Mouse (Mus musculus) brown adipose tissue, adult 24 weeks (tissue): ENCODE measurements around the gene Gm20388. TPM values are rescaled to one million over a fixed set of nuclear protein-coding genes. Genes with fewer than 3 reads are reported as not detected.
A peak's percentile ranks its signal among the peaks of the same experiment; 100 is the strongest.

Experiments used
- H3K27ac ChIP-seq: fragments of 200-500 bp; replicated peaks from 2 replicates; pipeline ENCODE4 v1.5.1; 2012; ENCODE audit warnings: low read depth, mild to moderate bottlenecking, low read length
- H3K4me1 ChIP-seq: fragments of 200-500 bp; 2 replicates; pipeline ENCODE4 v1.6.1; 2012; ENCODE audit warnings: low read length, mixed read lengths; ENCODE audit not compliant: control insufficient read depth, insufficient read depth, insufficient read length
- H3K4me3 ChIP-seq: fragments of 200-500 bp; 2 replicates; pipeline ENCODE4 v1.5.1; 2012; ENCODE audit warnings: low read depth, mild to moderate bottlenecking, low read length, moderate library complexity; ENCODE audit not compliant: insufficient read depth
- polyA plus RNA-seq: library from polyadenylated mRNA; stranded (reverse); fragments of >200 nt; gene quantifications from 2 replicates; pipeline ENCODE4 v1.2.4, GENCODE M21; 2012; ENCODE audit not compliant: missing spikeins, insufficient read depth, insufficient read length

Gm20388 gene
- polyA plus RNA-seq, 1 experiment, result 44.7 TPM

DNA sequence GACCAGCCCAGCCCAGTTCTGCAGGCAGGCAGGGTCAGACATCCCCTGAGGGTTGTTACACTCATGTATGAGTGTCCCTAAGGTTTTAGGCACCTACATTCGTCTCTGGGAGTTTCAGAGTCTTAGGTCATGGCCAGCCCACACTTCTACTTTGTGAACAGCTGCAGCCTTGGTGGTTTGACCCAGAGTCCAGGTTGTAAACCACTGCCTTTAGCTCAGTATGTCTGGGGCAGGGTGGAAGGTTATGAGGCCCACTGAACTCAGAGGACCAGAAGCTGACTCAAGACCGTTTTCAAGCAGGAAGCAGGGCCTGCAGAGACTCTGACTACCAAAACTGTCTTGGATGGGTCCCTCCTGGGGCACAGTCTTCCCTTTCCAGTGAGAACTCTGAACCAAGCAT, 829.9 kb downstream of the Gm20388 start:
- Histone ChIP-seq H3K4me3 (no peak overlapping the region), H3K4me1 (peaks cover 2% of the 10 kb centered on the region; the same call in 1 of the 2 replicates), H3K27ac (peak overlapping the region; percentile 26; the same call in 1 of the 2 replicates)

DNA sequence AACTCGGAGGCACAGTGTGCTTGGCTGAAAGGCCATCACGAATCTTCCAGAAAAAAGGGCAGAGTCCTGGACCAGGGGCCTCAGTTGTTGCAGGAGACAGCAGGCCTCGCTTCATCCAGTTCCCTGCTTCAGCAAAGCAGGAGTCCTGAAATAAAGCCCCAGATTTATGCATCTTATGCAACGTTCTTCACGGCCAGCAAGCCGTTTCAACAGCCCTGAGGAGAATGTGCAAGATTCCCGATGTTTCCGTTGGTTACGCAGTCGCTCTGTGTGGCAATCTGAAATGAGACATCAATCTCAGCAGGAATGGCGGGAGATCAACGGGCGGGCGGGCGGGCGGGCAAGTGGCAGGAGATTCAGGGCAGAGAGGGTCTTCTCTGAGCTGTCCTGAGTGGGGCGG, 830.4 kb downstream of the Gm20388 start:
- peaks cover 2% of the 10 kb centered on the region; the same call in 1 of the 2 replicates for H3K4me1 ChIP-seq
- peak overlapping the region; percentile 26; the same call in 1 of the 2 replicates for H3K27ac ChIP-seq
- H3K4me3 ChIP-seq, result no peak overlapping the region

DNA sequence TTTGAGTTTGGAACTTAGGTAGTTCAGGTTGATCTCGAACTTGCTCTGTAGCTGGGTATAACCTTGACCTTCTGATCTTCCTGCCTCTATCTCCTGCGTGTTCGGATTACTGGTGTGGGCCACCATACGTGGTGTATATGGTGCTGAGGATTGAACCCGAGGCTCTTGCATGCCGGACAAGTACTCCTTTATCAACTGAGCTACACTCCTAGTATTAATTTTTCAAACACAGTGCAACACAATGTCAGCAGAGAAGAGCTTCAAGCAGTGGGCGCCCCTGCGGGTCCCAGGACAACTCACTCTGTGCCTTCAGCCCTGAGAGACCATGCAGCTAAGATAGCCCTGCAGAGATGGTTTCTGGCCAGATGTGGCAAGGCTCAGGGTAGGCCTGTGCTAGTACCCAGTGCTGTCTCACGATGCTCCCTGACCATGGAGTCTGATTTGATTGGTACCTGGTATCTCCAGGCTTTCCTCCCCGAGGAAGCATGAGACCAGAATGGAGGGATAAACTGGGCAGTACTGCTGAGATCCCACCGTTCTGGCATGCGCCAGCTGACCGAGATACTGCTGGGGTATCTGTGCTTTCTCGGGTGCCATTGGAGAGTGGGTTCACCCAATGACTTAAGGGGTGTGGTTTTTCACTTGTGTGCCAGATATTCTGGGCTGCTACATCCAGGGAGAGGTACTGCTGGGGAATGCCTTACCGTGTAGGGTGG, 831.3 kb downstream of the Gm20388 start:
- H3K27ac ChIP-seq, result peak overlapping the region; percentile 32; the same call in 1 of the 2 replicates
- no peak overlapping the region for H3K4me3 ChIP-seq
- peaks cover 2% of the 10 kb centered on the region; the same call in 1 of the 2 replicates for H3K4me1 ChIP-seq

DNA sequence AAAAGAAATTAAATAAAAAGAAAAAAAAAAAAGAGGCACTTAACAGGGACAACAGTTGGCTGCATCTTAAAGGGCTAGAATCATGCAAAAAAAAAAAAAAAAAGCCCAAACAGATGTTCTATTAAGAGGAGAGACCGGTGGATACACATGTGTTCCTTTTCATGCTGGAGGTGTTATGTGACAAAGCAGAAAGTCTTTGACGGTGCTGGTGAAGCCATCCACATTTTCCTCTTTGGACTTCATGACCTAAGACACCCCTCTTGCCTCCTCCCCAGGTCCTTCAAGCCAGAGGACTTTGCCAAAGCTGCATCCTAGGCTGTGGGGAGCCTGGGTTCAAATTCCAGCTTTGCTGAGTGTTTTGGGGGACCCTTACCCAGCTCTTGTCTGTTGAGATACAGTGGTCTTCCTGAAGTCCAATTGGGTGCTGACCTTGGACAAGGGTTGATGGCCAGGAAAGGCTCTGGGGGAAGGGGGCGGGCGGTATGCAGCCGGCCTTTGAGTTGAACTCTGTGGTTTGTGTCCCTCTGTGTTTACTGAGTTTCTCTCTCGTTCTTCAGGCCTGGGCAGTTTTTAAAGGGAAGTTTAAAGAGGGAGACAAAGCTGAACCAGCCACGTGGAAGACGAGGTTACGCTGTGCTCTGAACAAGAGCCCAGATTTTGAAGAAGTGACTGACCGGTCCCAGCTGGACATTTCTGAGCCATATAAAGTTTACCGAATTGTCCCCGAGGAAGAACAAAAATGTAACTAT, 832.7 kb downstream of the Gm20388 start:
- Histone ChIP-seq H3K4me3 (no peak overlapping the region), H3K27ac (peak overlapping the region; percentile 55; the same call in 1 of the 2 replicates), H3K4me1 (peaks cover 2% of the 10 kb centered on the region; the same call in 1 of the 2 replicates)

DNA sequence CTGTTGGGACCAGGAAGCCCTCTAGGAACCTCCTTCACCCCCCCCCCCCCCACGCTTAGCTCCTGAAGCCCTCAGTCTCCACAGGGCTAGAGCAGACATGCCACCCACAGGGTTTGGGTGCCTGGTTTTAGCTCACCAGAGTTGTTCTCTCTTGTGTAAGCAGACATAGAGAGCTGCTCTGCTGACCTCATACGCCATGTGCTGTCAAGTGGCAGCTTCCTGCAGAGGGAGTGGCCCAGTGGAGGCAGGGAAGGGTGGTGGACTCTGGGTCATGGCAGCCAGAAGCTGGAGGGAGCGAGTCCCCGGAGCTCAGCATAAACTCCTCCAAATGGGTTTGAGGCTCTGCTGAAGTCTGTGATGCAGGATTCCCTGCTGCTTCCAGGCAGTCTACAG, 833.3 kb downstream of the Gm20388 start:
- peaks cover 1% of the 10 kb centered on the region; the same call in 1 of the 2 replicates for H3K4me1 ChIP-seq
- H3K4me3 ChIP-seq, result no peak overlapping the region
- H3K27ac ChIP-seq, result peak overlapping the region; percentile 34

DNA sequence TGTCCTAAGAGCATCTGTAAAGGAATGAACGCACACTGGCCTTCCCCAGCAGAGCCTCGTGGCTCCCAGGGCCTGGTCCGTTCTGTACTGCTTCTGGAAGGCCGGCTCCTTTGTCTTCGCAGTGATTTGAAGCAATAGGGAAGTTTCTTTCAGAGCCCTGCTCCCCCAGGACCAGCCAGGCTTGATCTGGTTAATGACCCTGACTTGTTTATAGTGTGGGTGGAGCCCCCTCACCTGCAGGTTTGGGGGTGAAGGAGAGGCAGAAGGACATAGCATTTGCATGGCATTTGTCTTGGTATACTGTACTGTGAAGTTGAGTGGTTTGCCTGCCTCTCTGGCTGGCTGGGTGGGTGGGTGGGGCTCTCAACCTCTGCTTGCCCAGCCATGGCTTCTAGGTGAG, 833.8 kb downstream of the Gm20388 start:
- H3K27ac ChIP-seq, result peak overlapping the region; percentile 34
- no peak overlapping the region for H3K4me3 ChIP-seq
- no peaks in the 10 kb centered on the region; the same call in 1 of the 2 replicates for H3K4me1 ChIP-seq

DNA sequence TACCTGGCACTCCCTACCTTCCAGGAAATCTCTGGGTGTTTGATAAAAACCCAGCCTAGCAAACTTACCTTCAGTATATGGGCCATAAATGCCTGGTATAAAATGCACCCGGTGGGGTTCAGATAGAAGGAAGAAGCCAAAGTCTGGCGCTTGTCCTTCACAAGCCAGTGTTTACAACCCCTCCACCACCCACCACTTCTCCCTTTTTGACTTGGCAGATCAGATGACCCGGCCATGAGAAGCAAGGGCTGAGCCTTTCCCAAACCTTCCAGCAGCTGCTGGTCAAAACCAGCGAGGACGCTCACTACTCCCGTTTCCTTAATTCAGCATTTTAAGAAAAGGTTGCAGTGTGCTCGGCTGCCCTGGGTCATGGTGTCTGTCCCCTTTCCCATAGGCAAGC, 834.6 kb downstream of the Gm20388 start:
- Histone ChIP-seq H3K4me1 (no peaks in the 10 kb centered on the region; the same call in 1 of the 2 replicates), H3K27ac (no peak overlapping the region; the same call in 1 of the 2 replicates), H3K4me3 (no peak overlapping the region)

DNA sequence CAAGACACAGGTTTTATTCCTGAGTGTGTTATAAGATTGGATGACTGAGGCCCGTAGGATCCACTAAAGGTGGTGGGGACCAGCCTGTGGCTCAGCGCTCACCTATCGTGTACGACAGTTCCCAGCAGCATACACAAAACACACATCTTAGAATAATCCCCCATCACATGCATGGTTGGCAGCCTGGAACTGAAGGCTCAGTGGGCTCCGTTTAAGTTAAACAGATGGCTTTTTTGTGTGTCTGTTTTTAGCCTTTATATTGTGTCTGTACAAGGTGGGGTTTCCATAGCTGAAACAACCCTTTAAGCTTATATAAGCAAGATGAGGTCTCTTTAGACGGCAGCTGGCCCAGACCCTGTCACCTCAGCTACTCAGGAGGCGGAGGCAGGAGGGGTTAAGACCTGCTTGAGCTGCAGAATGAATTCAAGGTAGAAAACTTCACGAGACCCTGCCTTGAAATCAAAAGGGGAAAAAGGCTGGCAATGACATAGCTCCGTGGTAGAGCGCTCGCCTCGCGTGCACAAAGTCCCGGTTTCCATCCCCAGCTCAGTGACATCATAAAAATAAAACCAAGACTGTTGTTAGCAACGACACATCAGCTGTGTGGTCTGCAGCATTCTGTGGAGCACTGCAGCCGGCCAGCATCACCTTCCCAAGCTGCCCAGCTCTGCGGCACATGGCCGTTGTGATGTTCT, 835.5 kb downstream of the Gm20388 start:
- Histone ChIP-seq H3K4me1 (no peaks in the 10 kb centered on the region), H3K27ac (no peak overlapping the region), H3K4me3 (no peak overlapping the region)

DNA sequence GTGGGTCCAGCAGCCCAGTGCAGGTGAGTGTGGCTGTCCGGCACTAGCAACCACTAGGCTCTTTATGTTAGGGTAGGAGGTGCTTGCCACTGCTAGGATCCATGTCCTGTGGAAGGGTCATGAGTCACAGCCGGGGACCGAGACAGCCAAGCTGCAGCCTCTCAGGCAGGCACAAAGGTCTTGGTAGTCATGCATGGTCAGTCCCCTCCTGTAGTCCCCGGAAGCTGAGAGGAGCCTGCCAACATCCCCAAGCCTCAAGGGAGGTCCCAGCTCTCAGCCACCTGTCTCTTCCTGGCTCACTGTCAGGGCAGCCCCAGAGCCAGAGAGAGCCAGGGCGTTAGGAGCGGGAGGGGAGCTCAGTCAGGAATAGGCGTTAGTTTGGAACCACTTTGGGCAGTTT, 836.6 kb downstream of the Gm20388 start:
- Histone ChIP-seq H3K27ac (no peak overlapping the region), H3K4me3 (no peak overlapping the region), H3K4me1 (0 out of 2 replicates have a peak, but pooled peaks cover 2% of the 10 kb centered on the region)

DNA sequence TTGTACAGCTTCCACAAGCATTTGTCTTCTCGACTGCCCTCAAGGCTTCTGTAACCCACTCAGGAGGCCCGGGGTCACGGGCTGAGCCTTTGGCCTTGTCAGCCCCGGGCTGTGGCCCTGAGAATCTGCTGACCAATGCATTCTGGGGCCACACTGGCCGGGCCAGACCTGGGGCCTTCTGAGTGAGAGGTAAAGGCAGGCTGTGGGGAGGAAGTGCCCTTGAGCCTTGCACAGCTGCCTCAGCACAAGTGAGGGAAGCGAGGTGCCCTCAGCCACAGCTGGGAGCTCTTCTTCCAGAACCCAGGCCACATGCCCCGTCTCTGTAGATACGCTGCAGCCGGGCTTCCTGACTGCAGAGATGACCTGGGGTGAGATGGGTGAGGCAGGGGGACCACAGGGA, 840.0 kb downstream of the Gm20388 start:
- Histone ChIP-seq H3K4me3 (no peak overlapping the region), H3K27ac (no peak overlapping the region), H3K4me1 (0 out of 2 replicates have a peak, but pooled peaks cover 2% of the 10 kb centered on the region)

DNA sequence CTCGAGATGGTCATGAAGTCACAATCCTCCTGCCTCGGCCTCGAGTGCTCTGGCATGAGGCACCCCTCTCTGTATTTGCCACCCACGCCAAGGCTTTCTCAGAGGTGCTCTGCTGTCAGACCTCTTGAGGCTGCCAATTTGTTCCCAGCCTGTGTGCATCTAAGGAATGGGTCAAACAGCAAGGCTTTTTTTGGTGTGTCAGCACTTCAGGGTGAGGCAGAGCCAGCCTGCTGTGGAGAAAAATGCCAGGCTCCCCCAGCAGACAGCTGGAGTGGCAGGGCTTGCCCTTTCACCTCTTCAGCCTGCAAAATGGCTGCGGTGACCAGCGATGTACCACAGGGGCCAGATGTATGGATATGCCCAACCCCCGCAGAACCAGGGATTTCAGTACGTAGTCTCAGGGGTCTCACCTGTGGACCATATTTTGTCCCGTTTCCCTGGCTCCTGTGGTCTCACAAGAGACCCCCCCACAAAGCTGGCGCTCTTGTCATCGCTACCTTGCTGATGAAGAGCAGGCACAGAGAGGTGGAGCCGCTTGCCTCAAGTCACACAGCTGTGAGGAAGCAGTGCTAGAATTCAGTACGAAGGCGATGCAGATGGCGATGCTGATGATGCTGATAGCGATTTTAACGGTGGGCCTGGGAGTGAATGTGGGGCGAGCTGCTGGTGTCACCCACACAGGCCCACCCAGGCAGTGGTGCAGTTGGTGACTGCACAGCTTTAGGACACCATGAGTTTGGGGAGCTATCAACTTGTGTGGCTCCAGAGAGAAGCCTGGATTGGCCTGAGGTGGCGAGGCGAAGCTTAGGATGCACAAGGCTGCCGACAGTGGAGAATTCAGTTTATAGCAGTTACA, 840.8 kb downstream of the Gm20388 start:
- Histone ChIP-seq H3K4me1 (0 out of 2 replicates have a peak, but pooled peaks cover 2% of the 10 kb centered on the region), H3K27ac (peak overlapping the region; percentile 54), H3K4me3 (no peak overlapping the region)

DNA sequence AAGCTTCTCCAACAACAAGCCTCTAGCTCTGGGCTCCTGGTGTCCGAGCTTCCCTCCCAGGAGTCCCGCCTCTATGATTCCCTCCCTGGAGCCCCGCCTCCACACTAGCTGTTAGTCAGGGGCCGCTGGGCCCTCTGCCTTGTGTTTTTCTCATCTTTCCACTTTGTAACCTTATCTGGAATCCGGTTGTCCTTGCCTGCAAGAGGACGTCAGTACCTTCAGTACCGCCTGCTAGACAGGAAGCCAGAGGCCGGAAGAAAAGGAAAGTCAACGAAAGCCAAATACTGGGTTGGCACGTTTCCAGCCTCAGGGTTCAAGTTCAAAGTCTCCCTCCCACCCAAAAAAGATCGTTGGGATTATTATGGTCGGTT, 841.4 kb downstream of the Gm20388 start:
- peak overlapping the region; percentile 54 for H3K27ac ChIP-seq
- no peak overlapping the region for H3K4me3 ChIP-seq
- H3K4me1 ChIP-seq, result 0 out of 2 replicates have a peak, but pooled peaks cover 2% of the 10 kb centered on the region

DNA sequence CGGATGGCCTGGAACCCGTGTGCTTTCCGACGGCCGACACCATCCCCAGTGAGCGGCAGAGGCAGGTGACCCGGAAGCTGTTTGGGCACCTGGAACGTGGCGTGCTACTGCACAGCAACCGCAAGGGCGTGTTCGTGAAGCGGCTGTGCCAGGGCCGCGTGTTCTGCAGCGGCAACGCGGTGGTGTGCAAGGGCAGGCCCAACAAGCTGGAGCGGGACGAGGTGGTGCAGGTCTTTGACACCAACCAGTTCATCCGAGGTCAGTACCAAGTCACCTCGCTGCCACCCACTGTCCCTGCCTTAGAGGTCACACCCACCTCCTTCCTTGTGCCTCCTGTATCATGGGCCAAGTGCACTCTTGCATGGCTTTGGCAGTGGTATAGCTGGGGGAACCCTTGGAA, 842.8 kb downstream of the Gm20388 start:
- H3K4me3 ChIP-seq, result no peak overlapping the region
- H3K4me1 ChIP-seq, result 0 out of 2 replicates have a peak, but pooled peaks cover 2% of the 10 kb centered on the region
- H3K27ac ChIP-seq, result no peak overlapping the region
